Mouse (Mus musculus) small intestine, adult 2 months (tissue): Measurements from ENCODE around the gene Syt6.

Experiments used
- CTCF ChIP-seq: fragments of 200-500 bp; IDR thresholded peaks from 2 replicates; pipeline ENCODE4 v1.5.1; 2012; ENCODE audit warnings: low read depth, mild to moderate bottlenecking, control low read depth, inconsistent platforms, low read length, moderate library complexity, mixed read lengths; ENCODE audit not compliant: insufficient replicate concordance, insufficient read length; ENCODE audit errors: extremely low read depth
- POLR2A ChIP-seq: fragments of 200-500 bp; IDR thresholded peaks from 2 replicates; pipeline ENCODE4 v1.6.1; 2012; ENCODE audit warnings: low read depth, mild to moderate bottlenecking, control low read depth, inconsistent platforms, low read length, moderate library complexity

DNA sequence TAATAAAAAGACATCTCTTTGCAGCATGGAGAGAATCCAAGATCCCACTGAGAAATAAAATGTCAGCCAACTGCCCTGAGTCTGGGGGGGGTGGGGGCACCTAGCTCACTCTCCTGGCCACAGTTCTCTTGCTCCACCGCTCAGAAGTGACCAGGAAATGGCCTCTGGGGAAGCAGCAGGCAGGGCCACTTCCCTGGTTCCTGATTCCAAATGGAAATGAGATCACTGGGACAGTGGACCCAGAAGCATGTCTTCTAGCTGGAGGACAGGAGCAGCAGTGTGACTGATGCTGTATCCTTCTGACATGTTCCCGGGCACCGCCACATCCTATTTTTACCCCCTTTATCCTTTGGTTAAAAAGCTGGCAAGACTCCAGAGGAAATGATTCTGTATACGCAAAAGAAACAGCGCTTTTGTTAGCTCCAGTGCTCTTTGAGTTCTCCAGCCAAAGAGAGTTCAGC, 49.6 kb downstream of the Syt6 start:
- no peak for TF ChIP-seq CTCF
- TF ChIP-seq POLR2A, result no peak
